Mouse (Mus musculus): ENCODE data around the gene Zfp568.

DNA sequence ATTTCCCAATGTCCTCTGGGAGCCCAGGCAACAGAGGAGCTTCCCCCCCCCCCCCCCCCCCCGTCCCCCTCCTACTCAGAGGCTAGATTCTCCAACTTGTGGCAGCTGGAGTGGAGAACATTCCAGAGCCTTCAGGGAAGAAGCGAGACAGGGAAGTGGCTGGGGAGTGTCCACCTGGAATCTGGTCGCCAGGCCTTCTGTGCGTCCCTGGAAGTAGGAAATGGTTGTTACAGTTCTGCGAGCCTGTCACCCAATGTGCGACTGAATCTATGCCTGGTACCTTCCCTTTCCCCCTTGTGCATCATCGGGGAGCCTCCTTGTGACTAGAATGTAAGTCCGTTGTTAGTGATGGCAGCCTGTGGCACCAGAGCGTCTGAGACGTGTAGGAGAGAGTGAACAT, 27.5 kb upstream of the Zfp568 start:
- TF ChIP-seq CTCF (IDR thresholded peaks at IDR 0.05; ENCODE audit: borderline replicate concordance, insufficient read depth, low read depth, low read length) = no peak
- TF ChIP-seq POLR2A (IDR thresholded peaks at IDR 0.05; ENCODE audit: borderline replicate concordance, insufficient read depth, low read length) = no peak

Data from cerebellum, adult 2 months (tissue).